Mouse (Mus musculus) limb, embryonic 12.5 days (tissue): ENCODE measurements at regions not wholly inside any gene's neighbourhood (a gene's known extent, or its start where the extent isn't known, plus 50 kb on each side); places are given as distances from the start of the nearest gene placed in this dataset.

Source experiments
- ATAC-seq: fragments of 200-750 bp; cut with Nextera tagmentation; 2 replicates; pipeline ENCODE4 v1.8.0; 2017; ENCODE audit warnings: low read depth, moderate TSS enrichment; ENCODE audit not compliant: insufficient number of reproducible peaks, insufficient read depth, low FRiP score, low TSS enrichment
- H3K27ac ChIP-seq: fragments of 300-500 bp; sonication (generic); 2 replicates; pipeline ENCODE4 v1.5.1; 2016; ENCODE audit warnings: mild to moderate bottlenecking, moderate library complexity
- H3K27me3 ChIP-seq: fragments of 300-500 bp; sonication (generic); 2 replicates; pipeline ENCODE4 v1.6.1; 2016; ENCODE audit warnings: mild to moderate bottlenecking, moderate library complexity
- H3K36me3 ChIP-seq: fragments of 300-500 bp; sonication (generic); 2 replicates; pipeline ENCODE4 v1.6.1; 2016; ENCODE audit warnings: mild to moderate bottlenecking, moderate library complexity
- H3K4me1 ChIP-seq: fragments of 300-500 bp; sonication (generic); replicated peaks from 2 replicates; pipeline ENCODE4 v1.6.1; 2016
- H3K4me2 ChIP-seq: fragments of 300-500 bp; sonication (generic); 2 replicates; pipeline ENCODE4 v1.6.1; 2016; ENCODE audit warnings: mild to moderate bottlenecking, moderate library complexity
- H3K4me3 ChIP-seq: fragments of 300-500 bp; sonication (generic); replicated peaks from 2 replicates; pipeline ENCODE4 v1.5.1; 2016; ENCODE audit warnings: mild to moderate bottlenecking
- H3K9ac ChIP-seq: fragments of 300-500 bp; sonication (generic); replicated peaks from 2 replicates; pipeline ENCODE4 v1.6.1; 2016; ENCODE audit warnings: mild to moderate bottlenecking, moderate library complexity
- H3K9me3 ChIP-seq: fragments of 300-500 bp; sonication (generic); 2 replicates; pipeline ENCODE4 v1.6.1; 2016; ENCODE audit warnings: mild to moderate bottlenecking, moderate library complexity
- WGBS: fragments of 180-500 bp; shearing (Covaris S2); methylation state at CpG from one replicate; pipeline ENCODE4 v1.1.7; 2016; 5-methylcytosine and 5-hydroxymethylcytosine counted together

DNA sequence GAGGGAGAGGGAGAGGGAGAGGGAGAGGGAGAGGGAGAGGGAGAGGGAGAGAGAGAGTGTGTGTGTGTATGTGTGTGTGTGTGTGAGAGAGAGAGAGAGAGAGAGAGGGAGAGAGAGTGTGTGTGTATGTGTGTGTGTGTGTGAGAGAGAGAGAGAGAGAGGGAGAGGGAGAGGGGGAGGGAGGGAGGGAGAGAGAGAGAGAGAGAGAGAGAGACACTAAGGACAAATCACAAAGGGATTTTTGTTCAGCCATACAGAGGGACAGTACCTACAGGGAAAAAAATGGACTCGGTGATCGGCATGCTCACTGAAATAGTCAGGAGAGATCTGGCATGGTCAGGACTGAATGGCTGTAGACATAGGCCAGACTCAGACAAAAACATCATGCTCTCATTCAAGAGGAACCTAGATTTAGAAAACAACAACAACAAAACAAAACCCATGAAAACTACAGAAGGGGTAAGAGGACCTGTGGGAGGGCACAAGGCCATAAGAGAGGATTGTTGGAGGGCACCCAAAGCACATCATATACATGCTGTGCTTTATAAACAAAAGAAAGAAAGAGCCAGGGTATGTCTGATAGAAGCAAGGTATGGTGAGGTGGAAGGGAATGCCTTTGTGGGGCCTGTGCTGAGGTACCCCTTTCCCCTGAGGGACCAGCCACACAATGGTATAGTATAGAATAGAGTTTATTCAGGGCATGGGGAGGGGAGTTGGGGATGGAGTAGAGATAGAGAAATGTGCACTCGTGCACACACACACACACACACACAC lies 127.0 kb upstream of the Med14 start:
- H3K27ac ChIP-seq, result no peak overlapping the region
- no peaks in the 10 kb centered on the region for H3K36me3 ChIP-seq
- no peak overlapping the region for H3K4me2 ChIP-seq
- no peaks in the 10 kb centered on the region for H3K9me3 ChIP-seq
- no peaks in the 10 kb centered on the region; the same call in 1 of the 2 replicates for H3K27me3 ChIP-seq
- 70% methylated on average over 3 of the region's 3 CpGs for WGBS
- ATAC-seq, result no peak
- H3K4me3 ChIP-seq, result no peak overlapping the region
- no peak overlapping the region for H3K9ac ChIP-seq
- no peaks in the 10 kb centered on the region for H3K4me1 ChIP-seq

GRCm38 (mm10) chrX:12888010-12888707 lies 126.3 kb upstream of the Med14 start:
- no peak overlapping the region for H3K9ac ChIP-seq
- H3K9me3 ChIP-seq, result no peaks in the 10 kb centered on the region
- no peak overlapping the region for H3K27ac ChIP-seq
- no peaks in the 10 kb centered on the region for H3K36me3 ChIP-seq
- no peaks in the 10 kb centered on the region; the same call in 1 of the 2 replicates for H3K27me3 ChIP-seq
- H3K4me2 ChIP-seq, result no peak overlapping the region
- H3K4me3 ChIP-seq, result no peak overlapping the region
- WGBS, result 61% methylated on average over 11 of the region's 11 CpGs
- no peak for ATAC-seq
- H3K4me1 ChIP-seq, result no peaks in the 10 kb centered on the region

DNA sequence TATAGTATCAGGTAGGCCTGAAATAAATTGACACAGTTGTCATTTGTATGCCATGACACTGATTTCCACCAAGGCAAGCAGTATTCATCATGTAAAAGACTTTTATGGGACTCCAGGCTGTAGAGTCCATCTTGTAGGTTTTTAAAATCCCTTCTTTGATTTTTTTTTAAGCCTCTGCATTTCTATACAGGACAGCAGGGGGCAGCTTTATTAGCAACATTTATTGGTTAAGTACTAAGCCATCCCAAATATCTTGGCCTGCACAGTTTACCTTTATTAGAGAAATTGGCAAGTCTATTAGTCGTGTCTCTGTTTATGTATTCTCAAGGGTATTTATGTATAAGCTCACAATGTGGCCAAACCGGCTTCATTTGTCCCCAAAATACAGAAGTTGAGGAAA lies 125.6 kb upstream of the Med14 start:
- WGBS, result 55% methylated on average over 2 of the region's 2 CpGs
- H3K27me3 ChIP-seq, result no peaks in the 10 kb centered on the region; the same call in 1 of the 2 replicates
- no peaks in the 10 kb centered on the region for H3K36me3 ChIP-seq
- no peak for ATAC-seq
- H3K4me1 ChIP-seq, result no peaks in the 10 kb centered on the region
- H3K4me2 ChIP-seq, result no peak overlapping the region
- no peak overlapping the region for H3K4me3 ChIP-seq
- no peaks in the 10 kb centered on the region for H3K9me3 ChIP-seq
- H3K27ac ChIP-seq, result no peak overlapping the region
- no peak overlapping the region for H3K9ac ChIP-seq

- Histone ChIP-seq H3K4me3 (peak overlapping the region; percentile 19), H3K27ac (no peak overlapping the region), H3K9ac (0 out of 2 replicates have a peak overlapping the region, but pooled peaks have one; percentile 31), H3K4me1 (no peaks in the 10 kb centered on the region), H3K27me3 (no peaks in the 10 kb centered on the region; the same call in 1 of the 2 replicates), H3K4me2 (peak overlapping the region; percentile 44), H3K36me3 (no peaks in the 10 kb centered on the region), H3K9me3 (no peaks in the 10 kb centered on the region)
- no peak for ATAC-seq
- WGBS, result 27% methylated on average over 18 of the region's 18 CpGs
These were observed 124.5 kb upstream of the Med14 start for GRCm38 (mm10) chrX:12886160-12887048.

GRCm38 (mm10) chrX:12879233-12879632 lies 117.4 kb upstream of the Med14 start:
- H3K4me3 ChIP-seq, result no peak overlapping the region
- no peaks in the 10 kb centered on the region for H3K27me3 ChIP-seq
- H3K9me3 ChIP-seq, result no peaks in the 10 kb centered on the region
- H3K4me1 ChIP-seq, result no peaks in the 10 kb centered on the region
- ATAC-seq, result no peak
- H3K4me2 ChIP-seq, result no peak overlapping the region
- no peak overlapping the region for H3K27ac ChIP-seq
- no peak overlapping the region for H3K9ac ChIP-seq
- 49% methylated on average over 3 of the region's 3 CpGs for WGBS
- H3K36me3 ChIP-seq, result no peaks in the 10 kb centered on the region

- Histone ChIP-seq H3K27me3 (no peaks in the 10 kb centered on the region), H3K9me3 (no peaks in the 10 kb centered on the region), H3K4me2 (no peak overlapping the region), H3K9ac (no peak overlapping the region), H3K36me3 (no peaks in the 10 kb centered on the region), H3K4me3 (no peak overlapping the region), H3K4me1 (no peaks in the 10 kb centered on the region), H3K27ac (no peak overlapping the region)
- WGBS, result 49% methylated on average over 4 of the region's 4 CpGs
- ATAC-seq, result no peak
These were observed 115.6 kb upstream of the Med14 start for GRCm38 (mm10) chrX:12877506-12877905.

- Histone ChIP-seq H3K27ac (no peak overlapping the region), H3K9me3 (no peaks in the 10 kb centered on the region), H3K27me3 (no peaks in the 10 kb centered on the region), H3K4me2 (peak overlapping the region; percentile 40), H3K4me3 (peak overlapping the region; percentile 32), H3K36me3 (no peaks in the 10 kb centered on the region), H3K9ac (no peak overlapping the region; the same call in 1 of the 2 replicates), H3K4me1 (no peaks in the 10 kb centered on the region)
- ATAC-seq, result peak; percentile 81
- 35% methylated on average over 22 of the region's 22 CpGs for WGBS
These were observed 111.8 kb upstream of the Med14 start for GRCm38 (mm10) chrX:12873698-12874144.

DNA sequence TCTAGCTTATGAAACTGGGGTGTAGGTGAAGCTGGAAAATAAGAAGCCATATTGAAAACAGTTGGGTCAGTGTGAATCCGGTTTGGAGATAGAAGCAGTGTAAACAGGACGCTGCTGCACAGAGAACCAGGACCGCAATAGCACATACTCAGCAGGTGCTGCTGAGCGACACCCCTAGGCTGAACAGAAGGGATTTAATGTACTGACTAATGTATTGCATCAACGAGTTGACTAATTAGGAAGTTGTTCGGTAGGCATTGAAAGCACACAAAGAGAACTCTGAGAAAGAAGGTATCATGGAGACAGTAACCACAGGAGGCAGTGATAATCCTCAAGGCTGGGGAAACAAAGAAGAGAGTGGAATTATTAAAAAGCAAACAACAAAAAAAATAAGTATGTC lies 111.4 kb upstream of the Med14 start:
- no peak overlapping the region for H3K27ac ChIP-seq
- no peaks in the 10 kb centered on the region for H3K36me3 ChIP-seq
- no peaks in the 10 kb centered on the region for H3K9me3 ChIP-seq
- H3K27me3 ChIP-seq, result no peaks in the 10 kb centered on the region
- no peaks in the 10 kb centered on the region for H3K4me1 ChIP-seq
- peak overlapping the region; percentile 32; the same call in 1 of the 2 replicates for H3K4me3 ChIP-seq
- ATAC-seq, result no peak
- no peak overlapping the region for H3K9ac ChIP-seq
- peak overlapping the region; percentile 40 for H3K4me2 ChIP-seq
- WGBS, result 44% methylated on average over 6 of the region's 6 CpGs

- 92% methylated on average over 5 of the region's 5 CpGs for WGBS
- no peaks in the 10 kb centered on the region for H3K9me3 ChIP-seq
- H3K9ac ChIP-seq, result no peak overlapping the region
- ATAC-seq, result no peak
- H3K4me1 ChIP-seq, result no peaks in the 10 kb centered on the region
- H3K27me3 ChIP-seq, result no peaks in the 10 kb centered on the region
- no peak overlapping the region for H3K27ac ChIP-seq
- no peak overlapping the region for H3K4me3 ChIP-seq
- no peak overlapping the region for H3K4me2 ChIP-seq
- H3K36me3 ChIP-seq, result no peaks in the 10 kb centered on the region
These were observed 105.1 kb upstream of the Med14 start for GRCm38 (mm10) chrX:12866885-12867498.

DNA sequence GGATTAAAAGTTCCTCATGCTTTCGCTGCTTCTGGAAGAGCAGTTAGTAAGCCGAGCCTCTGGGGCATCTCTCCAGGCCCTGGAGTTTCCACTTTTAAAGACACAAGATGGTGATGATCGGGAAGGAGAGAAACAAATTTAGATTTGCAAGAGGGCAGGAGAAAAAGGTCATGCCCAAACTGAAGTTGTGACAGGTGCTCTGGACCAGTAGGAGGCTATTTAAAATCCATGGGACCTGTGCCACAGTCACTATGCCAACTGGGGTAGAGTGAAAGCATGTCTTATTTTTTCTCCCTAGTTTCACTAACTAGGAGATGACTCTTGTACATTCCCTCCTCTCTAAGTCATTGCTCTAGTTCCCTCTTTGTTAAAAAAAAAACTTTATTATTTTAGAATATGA lies 104.3 kb upstream of the Med14 start:
- Histone ChIP-seq H3K27me3 (no peaks in the 10 kb centered on the region), H3K9me3 (no peaks in the 10 kb centered on the region), H3K4me2 (no peak overlapping the region), H3K4me3 (no peak overlapping the region), H3K27ac (no peak overlapping the region), H3K9ac (no peak overlapping the region), H3K36me3 (no peaks in the 10 kb centered on the region), H3K4me1 (no peaks in the 10 kb centered on the region)
- 83% methylated on average over 3 of the region's 3 CpGs for WGBS
- no peak for ATAC-seq
